Mouse (Mus musculus): ENCODE results near the gene Slc1a5. TPM values are rescaled to one million over a fixed set of nuclear protein-coding genes. Genes with fewer than 3 reads are reported as not detected.

Gene Slc1a5
- polyA plus RNA-seq (2015; fragmentation: Nextera tagmentation; extraction: Ambion mirVana): 9.8 and 10.7 TPM in 2 replicates

- Histone ChIP-seq H3K27ac (ENCODE audit: low read length) (no peak within 1 kb of the TSS), H3K4me3 (replicated peaks; ENCODE audit: low read length) (peak within 1 kb of the TSS; percentile 56), H3K36me3 (ENCODE audit: control insufficient read depth, insufficient read depth) (no peaks in the 10 kb centered on the region), H3K4me2 (ENCODE audit: low read length) (peak within 1 kb of the TSS; percentile 96), H3K27me3 (replicated peaks; ENCODE audit: control insufficient read depth, insufficient read depth, low read length) (no peaks in the 10 kb centered on the region), H3K4me1 (replicated peaks; ENCODE audit: control insufficient read depth, insufficient read depth, low read length) (peaks cover 25% of the 10 kb centered on the region), H3K9ac (replicated peaks; ENCODE audit: low read depth, low read length) (peak within 1 kb of the TSS; percentile 56), H3K9me3 (ENCODE audit: control insufficient read depth, low read length) (no peaks in the 10 kb centered on the region)
- peak; percentile 86 for ATAC-seq
- 2% methylated on average over 34 of the region's 34 CpGs for WGBS
Measured at GRCm38 (mm10) chr7:16780825-16781554, at the start of gene Slc1a5. TSS of gene Slc1a5 (plus strand) at chr7:16781340.

GRCm38 (mm10) chr7:16731893-16732422 lies 49.2 kb upstream of the Slc1a5 start:
- Histone ChIP-seq H3K27me3 (replicated peaks; ENCODE audit: control insufficient read depth, insufficient read depth, low read length) (no peaks in the 10 kb centered on the region), H3K27ac (ENCODE audit: low read length) (no peak overlapping the region), H3K4me1 (replicated peaks; ENCODE audit: control insufficient read depth, insufficient read depth, low read length) (peaks cover 5% of the 10 kb centered on the region), H3K4me2 (ENCODE audit: low read length) (no peak overlapping the region), H3K9me3 (ENCODE audit: control insufficient read depth, low read length) (no peaks in the 10 kb centered on the region), H3K36me3 (ENCODE audit: control insufficient read depth, insufficient read depth) (no peaks in the 10 kb centered on the region), H3K9ac (replicated peaks; ENCODE audit: low read depth, low read length) (no peak overlapping the region), H3K4me3 (replicated peaks; ENCODE audit: low read length) (no peak overlapping the region)
- 70% methylated on average over 7 of the region's 7 CpGs for WGBS
- no peak for ATAC-seq

GRCm38 (mm10) chr7:16737606-16738072 lies 43.5 kb upstream of the Slc1a5 start:
- whole genome bisulfite sequencing: 42% methylated on average over 10 of the region's 10 CpGs
- Histone ChIP-seq H3K36me3 (ENCODE audit: control insufficient read depth, insufficient read depth) (no peaks in the 10 kb centered on the region), H3K4me2 (ENCODE audit: low read length) (peak overlapping the region; percentile 51), H3K9me3 (ENCODE audit: control insufficient read depth, low read length) (no peaks in the 10 kb centered on the region), H3K4me3 (replicated peaks; ENCODE audit: low read length) (peak overlapping the region; percentile 86), H3K27me3 (replicated peaks; ENCODE audit: control insufficient read depth, insufficient read depth, low read length) (no peaks in the 10 kb centered on the region), H3K9ac (replicated peaks; ENCODE audit: low read depth, low read length) (peak overlapping the region; percentile 25; the same call in 1 of the 2 replicates), H3K27ac (ENCODE audit: low read length) (no peak overlapping the region), H3K4me1 (replicated peaks; ENCODE audit: control insufficient read depth, insufficient read depth, low read length) (peaks cover 16% of the 10 kb centered on the region)
- peak; percentile 24 for ATAC-seq

GRCm38 (mm10) chr7:16738073-16738696 lies 43.0 kb upstream of the Slc1a5 start, which contains the start of gene Ap2s1:
TSS of gene Ap2s1 (plus strand) at chr7:16738410.
- peaks cover 16% of the 10 kb centered on the region for H3K4me1 ChIP-seq (replicated peaks; ENCODE audit: control insufficient read depth, insufficient read depth, low read length)
- ATAC-seq: peak; percentile 98
- no peaks in the 10 kb centered on the region for H3K27me3 ChIP-seq (replicated peaks; ENCODE audit: control insufficient read depth, insufficient read depth, low read length)
- no peaks in the 10 kb centered on the region for H3K9me3 ChIP-seq (ENCODE audit: control insufficient read depth, low read length)
- H3K9ac ChIP-seq (replicated peaks; ENCODE audit: low read depth, low read length): peak within 1 kb of the TSS; percentile 90
- peak within 1 kb of the TSS; percentile 86 for H3K4me3 ChIP-seq (replicated peaks; ENCODE audit: low read length)
- H3K36me3 ChIP-seq (ENCODE audit: control insufficient read depth, insufficient read depth): no peaks in the 10 kb centered on the region; the same call in 1 of the 2 replicates
- H3K4me2 ChIP-seq (ENCODE audit: low read length): peak within 1 kb of the TSS; percentile 95
- 0 out of 2 replicates have a peak within 1 kb of the TSS, but pooled peaks have one; percentile 16 for H3K27ac ChIP-seq (ENCODE audit: low read length)
- under 1% methylated on average over 34 of the region's 34 CpGs for WGBS

GRCm38 (mm10) chr7:16739056-16739604 lies 42.0 kb upstream of the Slc1a5 start:
- Histone ChIP-seq H3K27ac (ENCODE audit: low read length) (no peak overlapping the region), H3K4me1 (replicated peaks; ENCODE audit: control insufficient read depth, insufficient read depth, low read length) (peaks cover 16% of the 10 kb centered on the region), H3K4me2 (ENCODE audit: low read length) (peak overlapping the region; percentile 95), H3K9ac (replicated peaks; ENCODE audit: low read depth, low read length) (peak overlapping the region; percentile 90), H3K27me3 (replicated peaks; ENCODE audit: control insufficient read depth, insufficient read depth, low read length) (no peaks in the 10 kb centered on the region), H3K36me3 (ENCODE audit: control insufficient read depth, insufficient read depth) (peaks cover 6% of the 10 kb centered on the region), H3K9me3 (ENCODE audit: control insufficient read depth, low read length) (no peaks in the 10 kb centered on the region), H3K4me3 (replicated peaks; ENCODE audit: low read length) (peak overlapping the region; percentile 86)
- ATAC-seq: no peak
- WGBS: 59% methylated on average over 10 of the region's 10 CpGs

- Histone ChIP-seq H3K9ac (replicated peaks; ENCODE audit: low read depth, low read length) (no peak overlapping the region), H3K9me3 (ENCODE audit: control insufficient read depth, low read length) (no peaks in the 10 kb centered on the region), H3K4me3 (replicated peaks; ENCODE audit: low read length) (no peak overlapping the region), H3K36me3 (ENCODE audit: control insufficient read depth, insufficient read depth) (peaks cover 27% of the 10 kb centered on the region), H3K27me3 (replicated peaks; ENCODE audit: control insufficient read depth, insufficient read depth, low read length) (no peaks in the 10 kb centered on the region), H3K4me1 (replicated peaks; ENCODE audit: control insufficient read depth, insufficient read depth, low read length) (no peaks in the 10 kb centered on the region), H3K27ac (ENCODE audit: low read length) (no peak overlapping the region), H3K4me2 (ENCODE audit: low read length) (no peak overlapping the region)
- whole genome bisulfite sequencing: 94% methylated on average over 4 of the region's 4 CpGs
- no peak for ATAC-seq
Measured at GRCm38 (mm10) chr7:16745373-16745772, 35.8 kb upstream of the Slc1a5 start.

GRCm38 (mm10) chr7:16746093-16746492 lies 35.0 kb upstream of the Slc1a5 start:
- H3K36me3 ChIP-seq (ENCODE audit: control insufficient read depth, insufficient read depth): peaks cover 27% of the 10 kb centered on the region
- no peaks in the 10 kb centered on the region for H3K4me1 ChIP-seq (replicated peaks; ENCODE audit: control insufficient read depth, insufficient read depth, low read length)
- no peaks in the 10 kb centered on the region for H3K9me3 ChIP-seq (ENCODE audit: control insufficient read depth, low read length)
- no peak overlapping the region for H3K4me2 ChIP-seq (ENCODE audit: low read length)
- H3K9ac ChIP-seq (replicated peaks; ENCODE audit: low read depth, low read length): no peak overlapping the region
- no peak overlapping the region for H3K4me3 ChIP-seq (replicated peaks; ENCODE audit: low read length)
- H3K27ac ChIP-seq (ENCODE audit: low read length): no peak overlapping the region
- peak; percentile 61; the same call in 1 of the 2 replicates for ATAC-seq
- 51% methylated on average over 3 of the region's 3 CpGs for WGBS
- no peaks in the 10 kb centered on the region for H3K27me3 ChIP-seq (replicated peaks; ENCODE audit: control insufficient read depth, insufficient read depth, low read length)

- Histone ChIP-seq H3K4me1 (replicated peaks; ENCODE audit: control insufficient read depth, insufficient read depth, low read length) (no peaks in the 10 kb centered on the region), H3K4me3 (replicated peaks; ENCODE audit: low read length) (no peak overlapping the region), H3K9ac (replicated peaks; ENCODE audit: low read depth, low read length) (no peak overlapping the region), H3K36me3 (ENCODE audit: control insufficient read depth, insufficient read depth) (peaks cover 27% of the 10 kb centered on the region), H3K27ac (ENCODE audit: low read length) (no peak overlapping the region), H3K4me2 (ENCODE audit: low read length) (no peak overlapping the region), H3K27me3 (replicated peaks; ENCODE audit: control insufficient read depth, insufficient read depth, low read length) (no peaks in the 10 kb centered on the region), H3K9me3 (ENCODE audit: control insufficient read depth, low read length) (no peaks in the 10 kb centered on the region)
- no peak for ATAC-seq
- WGBS: 92% methylated on average over 6 of the region's 6 CpGs
Measured at GRCm38 (mm10) chr7:16747656-16748055, 33.5 kb upstream of the Slc1a5 start.

GRCm38 (mm10) chr7:16752016-16752415 lies 29.1 kb upstream of the Slc1a5 start:
- WGBS: 83% methylated on average over 12 of the region's 12 CpGs
- no peaks in the 10 kb centered on the region for H3K4me1 ChIP-seq (replicated peaks; ENCODE audit: control insufficient read depth, insufficient read depth, low read length)

More at GRCm38 (mm10) chr7:16752016-16752415, 29.1 kb upstream of the Slc1a5 start:
- Histone ChIP-seq H3K27ac (ENCODE audit: low read length) (no peak overlapping the region), H3K4me3 (replicated peaks; ENCODE audit: low read length) (no peak overlapping the region), H3K4me2 (ENCODE audit: low read length) (no peak overlapping the region), H3K9ac (replicated peaks; ENCODE audit: low read depth, low read length) (no peak overlapping the region), H3K9me3 (ENCODE audit: control insufficient read depth, low read length) (no peaks in the 10 kb centered on the region), H3K36me3 (ENCODE audit: control insufficient read depth, insufficient read depth) (peaks cover 15% of the 10 kb centered on the region), H3K27me3 (replicated peaks; ENCODE audit: control insufficient read depth, insufficient read depth, low read length) (no peaks in the 10 kb centered on the region)
- ATAC-seq: no peak

All from forebrain, embryonic 16.5 days (tissue).